9 mouse cellular contexts compared by ENCODE assay signal in genomic region chr1:162665486-162666174, GRCm38 (mm10). TPM values are rescaled to one million over a fixed set of nuclear protein-coding genes. Genes with fewer than 3 reads are reported as not detected.
A peak's percentile ranks its signal among the peaks of the same experiment; 100 is the strongest.
DNase-seq lines count a peak whose midpoint lies in the region; ATAC-seq and TF ChIP-seq lines count a peak whose summit lies in the region.
"Had no signal": no experiment of that assay in that cellular context is flagged by ENCODE, and none has a peak within 500 bp of the region (broad histone marks: within the 10 kb centered on the region; RNA-seq: fewer than 3 reads in every experiment).

No protein-coding gene starts in this region.

- POLR2A ChIA-PET in Patski (lab: Charles Lee): interaction anchor here (1.9 kb wide), 1 partner anchor 117 kb away, joined by 4 read pairs; no protein-coding TSS in a partner anchor

- TF ChIP-seq CTCF in Patski (IDR thresholded peaks at IDR 0.05): no peak
- TF ChIP-seq CTCF in liver, embryonic 14.5 days (IDR thresholded peaks at IDR 0.05; ENCODE audit: low read depth): no peak

- peak overlapping the region; percentile 74 for H3K4me2 ChIP-seq in kidney, embryonic 15.5 days
- H3K4me2 ChIP-seq in liver, embryonic 14.5 days (ENCODE audit: low read depth): peak overlapping the region; percentile 58

- peak overlapping the region; percentile 40 for H3K9ac ChIP-seq in kidney, embryonic 15.5 days
- H3K9ac ChIP-seq in liver, embryonic 14.5 days (replicated peaks): no peak overlapping the region; the same call in 1 of the 2 replicates

- H3K27me3 ChIP-seq in kidney, embryonic 15.5 days: no peaks in the 10 kb centered on the region
- H3K27me3 ChIP-seq in Patski: no peaks in the 10 kb centered on the region
- H3K27me3 ChIP-seq in liver, embryonic 14.5 days (ENCODE audit: control insufficient read depth, insufficient read depth, low read length): no peaks in the 10 kb centered on the region

- peaks cover 9% of the 10 kb centered on the region for H3K4me1 ChIP-seq in kidney, embryonic 15.5 days
- H3K4me1 ChIP-seq in liver, embryonic 14.5 days (replicated peaks; ENCODE audit: control insufficient read depth in 2 of 2, insufficient read depth in 2 of 2, low read length in 1 of 2): peaks cover 0 to 5% of the 10 kb centered on the region in 2 experiments; a peak in 1 of 4 replicates

- in situ Hi-C loops in Patski (cut with MboI; ENCODE audit: low pct_unique_long_range_greater_than_20kb): loop anchor here (10.0 to 25.0 kb wide), 2 partner anchors 311 to 703 kb away; partner anchors contain the start of gene Pigc

- no peaks in the 10 kb centered on the region for H3K9me3 ChIP-seq in kidney, embryonic 15.5 days (replicated peaks)
- H3K9me3 ChIP-seq in liver, embryonic 14.5 days (ENCODE audit: control insufficient read depth, low read length): no peaks in the 10 kb centered on the region

- TF ChIP-seq EP300 in liver, embryonic 14.5 days (IDR thresholded peaks at IDR 0.05; ENCODE audit: low read depth): no peak

- no peak for DNase-seq in kidney, postnatal 25 days
- peak; percentile 13 for DNase-seq in Patski (ENCODE audit: low read depth, low spot score)
- peak; percentile 33 for DNase-seq in forelimb bud, embryonic 11.5 days (ENCODE audit: low read depth, low spot score)
- peak in 1 of 3 experiments; percentile 15 for DNase-seq in liver, embryonic 14.5 days (ENCODE audit: low read depth in 3 of 3, low spot score in 3 of 3)
- no peak for DNase-seq in urinary bladder, postnatal 25 days (ENCODE audit: low spot score)
- DNase-seq in layer of hippocampus, postnatal 10 days (ENCODE audit: low spot score in 2 of 2): no peak
- no peak for DNase-seq in cerebellum, adult 9-10 months

- ATAC-seq in kidney, embryonic 15.5 days (replicated peaks; ENCODE audit: low FRiP score): peak; percentile 91
- peak; percentile 72 for ATAC-seq in Patski
- peak; percentile 80 for ATAC-seq in liver, embryonic 14.5 days (ENCODE audit: insufficient read depth)

- CTCF ChIA-PET in Patski (lab: Charles Lee): interaction anchor here (0.6 to 2.9 kb wide), 12 partner anchors 9 to 307 kb away, joined by 3 to 17 read pairs (median 4); partner anchors contain the start of gene Mettl13

- peak overlapping the region; percentile 45; the same call in 1 of the 2 replicates for H3K27ac ChIP-seq in kidney, embryonic 15.5 days
- no peak overlapping the region for H3K27ac ChIP-seq in liver, embryonic 14.5 days

- peaks cover 19% of the 10 kb centered on the region for H3K36me3 ChIP-seq in kidney, embryonic 15.5 days
- H3K36me3 ChIP-seq in liver, embryonic 14.5 days (replicated peaks; ENCODE audit: control insufficient read depth, insufficient read depth, low read depth): no peaks in the 10 kb centered on the region; the same call in none of the 2 replicates

- peak overlapping the region; percentile 43 for H3K4me3 ChIP-seq in kidney, embryonic 15.5 days (replicated peaks)
- H3K4me3 ChIP-seq in liver, embryonic 14.5 days (ENCODE audit: insufficient read depth in 1 of 2, low read depth in 2 of 2, low read length in 2 of 2): peak overlapping the region in 1 of 2 experiments; percentile 40; a peak in 2 of 4 replicates

- WGBS in kidney, embryonic 15.5 days: 4% methylated on average over 11 of the region's 11 CpGs
- 4% methylated on average over 11 of the region's 11 CpGs for WGBS in liver, embryonic 14.5 days (ENCODE audit: insufficient replicate concordance)

RNA-seq across cellular contexts. Expression of gene Myocos, which starts 7.6 kb away (rescaled TPM):
- polyA plus RNA-seq in kidney, embryonic 15.5 days (2015; fragmentation: Nextera tagmentation; extraction: Ambion mirVana): not detected in 2 replicates
- polyA plus RNA-seq in Patski (2021): not detected
- not detected in 2 replicates for polyA plus RNA-seq in liver, embryonic 14.5 days (2012; rRNA removed)
- polyA plus RNA-seq in liver, embryonic 14.5 days (2014; fragmentation: Nextera tagmentation; extraction: Ambion mirVana): not detected in 2 replicates
- not detected for total RNA-seq in layer of hippocampus, postnatal 10 days (2021)
- polyA plus RNA-seq: cortical plate, adult 2 months had no signal

RNA-seq across cellular contexts. Expression of gene Myoc, which starts 26.7 kb away (rescaled TPM):
- 0.18 and 0.47 TPM in 2 replicates for polyA plus RNA-seq in kidney, embryonic 15.5 days (2015; fragmentation: Nextera tagmentation; extraction: Ambion mirVana)
- not detected for polyA plus RNA-seq in Patski (2021)
- polyA plus RNA-seq in liver, embryonic 14.5 days (2012; rRNA removed): 0.01 TPM in 1 of 2 replicates, not detected in the other
- polyA plus RNA-seq in liver, embryonic 14.5 days (2014; fragmentation: Nextera tagmentation; extraction: Ambion mirVana): not detected in 2 replicates
- 10 to 100 TPM in 1 of 2 experiments, 1 to 10 TPM in 1; 8.3 to 10.0 TPM for total RNA-seq in layer of hippocampus, postnatal 10 days (2021)

Comparison
In these comparisons a context has a peak if more than half of its experiments do, and no peak if none do; other contexts are left out.
1. DNase-seq: peak in Patski (single experiment) and forelimb bud, embryonic 11.5 days (single experiment); none in kidney, postnatal 25 days (0 of 2), urinary bladder, postnatal 25 days (single experiment), layer of hippocampus, postnatal 10 days (0 of 2) and cerebellum, adult 9-10 months (single experiment).
2. Peak in every context shown above with its lines, with median percentiles within 50 percentile points of each other: ATAC-seq.